In the genomic region with DNA sequence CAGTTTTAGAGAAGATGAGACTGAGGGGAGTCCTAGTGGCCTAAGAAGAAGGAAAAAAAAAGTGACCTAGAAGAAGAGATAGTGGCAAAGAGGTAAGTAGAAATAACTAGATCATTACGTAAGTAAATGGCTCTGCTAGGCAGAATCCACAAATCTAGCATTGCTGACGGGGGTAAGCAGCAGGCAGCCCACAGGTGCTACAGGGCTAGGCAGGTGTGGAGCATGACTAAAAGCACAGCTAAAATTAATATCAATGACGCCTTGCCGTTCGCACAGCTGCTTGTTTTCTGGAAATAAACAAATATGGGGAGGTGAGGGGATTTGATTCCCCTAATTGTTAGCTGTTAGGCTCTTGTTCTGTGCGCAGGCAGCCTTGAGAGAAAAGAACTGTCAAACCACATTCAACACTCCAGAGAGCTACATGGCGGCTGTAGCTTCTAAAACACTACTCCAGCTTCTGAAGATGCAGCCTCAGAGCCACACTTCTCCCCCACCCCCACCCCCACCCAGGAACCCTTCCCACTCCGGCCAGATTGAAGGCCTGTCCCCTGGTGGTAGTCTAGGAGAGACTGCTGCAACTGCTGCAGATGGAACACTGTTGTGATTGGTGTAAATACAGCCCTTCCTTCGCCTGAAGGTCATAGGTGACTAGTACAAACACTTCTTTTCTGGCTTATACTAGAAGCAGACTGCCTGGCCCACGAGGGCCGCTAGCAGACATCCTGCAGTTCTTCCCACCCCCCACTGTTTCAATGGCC, we compare ENCODE assay signal across 10 mouse cellular contexts. TPM values are rescaled to one million over a fixed set of nuclear protein-coding genes. Genes with fewer than 3 reads are reported as not detected.
DNase-seq lines count a peak whose midpoint lies in the region; ATAC-seq and TF ChIP-seq lines count a peak whose summit lies in the region.
"Had no signal": no experiment of that assay in that cellular context is flagged by ENCODE, and none has a peak within 500 bp of the region (broad histone marks: within the 10 kb centered on the region; RNA-seq: fewer than 3 reads in every experiment).

No protein-coding gene starts in this region.

- TF ChIP-seq CTCF in cortical plate, adult 2 months (IDR thresholded peaks at IDR 0.05; ENCODE audit: extremely low read depth, insufficient read depth, low read length), result no peak

- H3K4me3 ChIP-seq in cortical plate, adult 2 months (ENCODE audit: insufficient read depth, low read length), result no peak overlapping the region
- H3K4me3 ChIP-seq in liver, embryonic 16.5 days (ENCODE audit: low read depth, low read length), result no peak overlapping the region
- H3K4me3 ChIP-seq: hindbrain, embryonic 15.5 days had no signal

- H3K27me3 ChIP-seq in liver, embryonic 16.5 days (ENCODE audit: control insufficient read depth, insufficient read depth, low read depth, low read length), result peaks cover 17% of the 10 kb centered on the region
- H3K27me3 ChIP-seq: hindbrain, embryonic 15.5 days had no signal

- DNase-seq in embryo, embryonic 10 days (ENCODE audit: low spot score), result peak; percentile 13
- DNase-seq in embryo, embryonic 9.5 days (ENCODE audit: extremely low spot score), result no peak
- peak; percentile 23 for DNase-seq in 3134 (ENCODE audit: extremely low read depth, insufficient read length, low spot score)
- DNase-seq in adrenal gland, postnatal 36 days, result no peak
- no peak for DNase-seq in cerebellum, postnatal 10 days
- no peak for DNase-seq in adrenal gland, postnatal 25 days

- 70% methylated on average over 11 of the region's 11 CpGs for WGBS in liver, embryonic 16.5 days (ENCODE audit: insufficient replicate concordance)

- ATAC-seq in liver, embryonic 16.5 days (ENCODE audit: low read depth), result no peak; the same call in 1 of the 2 replicates

- H3K9me3 ChIP-seq in liver, embryonic 16.5 days (replicated peaks; ENCODE audit: control insufficient read depth, low read length), result no peaks in the 10 kb centered on the region
- H3K9me3 ChIP-seq: G1E; hindbrain, embryonic 15.5 days had no signal

- TF ChIP-seq POLR2A in cortical plate, adult 2 months (IDR thresholded peaks at IDR 0.05; ENCODE audit: extremely low read depth, insufficient read depth, low read length), result no peak

- no peak overlapping the region for H3K9ac ChIP-seq in liver, embryonic 16.5 days (ENCODE audit: low read depth, low read length)
- H3K9ac ChIP-seq: hindbrain, embryonic 15.5 days had no signal

- H3K27ac ChIP-seq in cortical plate, adult 2 months (ENCODE audit: insufficient read depth, low read length), result 0 out of 2 replicates have a peak overlapping the region, but pooled peaks have one; percentile 17
- peak overlapping the region; percentile 48 for H3K27ac ChIP-seq in liver, embryonic 16.5 days (ENCODE audit: low read length)
- H3K27ac ChIP-seq: hindbrain, embryonic 15.5 days had no signal

- H3K4me2 ChIP-seq in liver, embryonic 16.5 days (ENCODE audit: low read depth, low read length), result no peak overlapping the region

- H3K36me3 ChIP-seq in liver, embryonic 16.5 days (ENCODE audit: control insufficient read depth, insufficient read depth), result no peaks in the 10 kb centered on the region
- H3K36me3 ChIP-seq: hindbrain, embryonic 15.5 days had no signal

- peaks cover 3% of the 10 kb centered on the region; the same call in 1 of the 2 replicates for H3K4me1 ChIP-seq in cortical plate, adult 2 months (ENCODE audit: control insufficient read depth, insufficient read depth, low read length)
- peaks cover 6% of the 10 kb centered on the region for H3K4me1 ChIP-seq in liver, embryonic 16.5 days (ENCODE audit: control insufficient read depth, low read depth, low read length)

RNA-seq across cellular contexts. Expression of gene Nfkbiz, which starts 15.1 kb away (rescaled TPM):
- polyA plus RNA-seq in cortical plate, adult 2 months (2012; rRNA removed), result 5.1 and 5.4 TPM in 2 replicates
- polyA plus RNA-seq in liver, embryonic 16.5 days (2015; fragmentation: Nextera tagmentation; extraction: Ambion mirVana), result 2.2 and 2.3 TPM in 2 replicates
- 1 to 10 TPM; 4.6 to 5.6 TPM for total RNA-seq in adrenal gland, postnatal 36 days (2021)
- 3.4 and 4.3 TPM in 2 replicates for total RNA-seq in adrenal gland, postnatal 25 days (2021)

Comparison
In these comparisons a context has a peak if more than half of its experiments do, and no peak if none do; other contexts are left out.
1. DNase-seq: peak in embryo, embryonic 10 days (single experiment) and 3134 (single experiment); none in embryo, embryonic 9.5 days (single experiment), adrenal gland, postnatal 36 days (0 of 2), cerebellum, postnatal 10 days (0 of 2) and adrenal gland, postnatal 25 days (single experiment).